Mouse (Mus musculus): ENCODE data around the gene Nos1ap. TPM values are rescaled to one million over a fixed set of nuclear protein-coding genes. Genes with fewer than 3 reads are reported as not detected.

Gene Nos1ap
- polyA plus RNA-seq, 1 experiment from 2014 or later, result 26.0 TPM

DNA sequence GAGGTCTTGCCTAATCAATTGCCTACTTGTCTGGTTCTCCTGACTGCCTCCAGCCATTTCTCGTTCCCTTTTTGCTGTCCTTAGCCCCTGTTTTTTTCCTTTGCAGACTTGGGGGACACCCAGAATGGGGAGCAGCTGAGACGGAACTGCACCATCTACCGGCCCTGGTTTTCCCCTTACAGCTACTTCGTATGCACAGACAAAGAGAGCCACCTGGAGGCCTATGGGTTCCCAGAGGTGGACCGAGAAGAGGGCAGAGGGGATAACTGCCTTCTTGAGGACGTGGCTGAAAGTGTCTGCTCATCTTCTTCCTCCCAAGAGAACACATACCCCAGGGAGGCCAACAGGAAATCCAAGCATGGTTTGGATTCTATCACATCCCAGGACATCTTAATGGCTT, 278.2 kb downstream of the Nos1ap start:
- no peak overlapping the region for H3K4me2 ChIP-seq
- no peak for ATAC-seq (ENCODE audit: insufficient number of reproducible peaks, low FRiP score)

DNA sequence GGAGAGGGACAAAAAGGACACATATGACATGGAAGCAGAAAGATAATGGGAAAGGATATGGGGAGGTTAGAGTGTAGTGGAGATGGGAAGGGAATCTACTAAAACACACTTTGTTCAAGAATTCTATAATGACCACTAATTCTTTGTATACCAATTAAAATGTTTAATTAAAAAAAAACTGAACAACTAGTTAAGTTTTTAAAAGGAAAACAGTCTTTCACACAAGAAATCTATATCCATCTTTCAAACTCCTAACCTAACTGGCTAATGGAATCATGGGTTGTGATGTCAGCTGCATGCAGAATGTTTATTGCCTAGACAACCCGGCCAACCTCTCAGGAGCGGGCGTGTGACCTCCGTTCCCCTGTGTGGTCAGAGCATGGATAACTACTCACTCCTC, 281.2 kb downstream of the Nos1ap start, which contains the start of gene Spata46:
TSS of gene Spata46 (plus strand) at position 301 of the 400 bp plus-strand sequence.
- H3K4me3 ChIP-seq, result no peak within 1 kb of the TSS
- H3K9me3 ChIP-seq (replicated peaks), result no peaks in the 10 kb centered on the region
- no peak within 1 kb of the TSS for H3K27ac ChIP-seq (ENCODE audit: poor library complexity, severe bottlenecking)
- ATAC-seq (ENCODE audit: insufficient number of reproducible peaks, low FRiP score), result no peak
- no peaks in the 10 kb centered on the region for H3K27me3 ChIP-seq (replicated peaks)
- no peaks in the 10 kb centered on the region for H3K4me1 ChIP-seq (replicated peaks)
- H3K9ac ChIP-seq, result no peak within 1 kb of the TSS
- H3K4me2 ChIP-seq, result no peak within 1 kb of the TSS
- 84% methylated on average over 4 of the region's 4 CpGs for WGBS
- H3K36me3 ChIP-seq, result peaks cover 11% of the 10 kb centered on the region; the same call in 1 of the 2 replicates

More for the DNA sequence above, 278.2 kb downstream of the Nos1ap start:
- Histone ChIP-seq H3K27ac (ENCODE audit: poor library complexity, severe bottlenecking) (no peak overlapping the region), H3K9ac (no peak overlapping the region), H3K9me3 (replicated peaks) (no peaks in the 10 kb centered on the region), H3K4me3 (no peak overlapping the region), H3K27me3 (replicated peaks) (no peaks in the 10 kb centered on the region), H3K4me1 (replicated peaks) (no peaks in the 10 kb centered on the region), H3K36me3 (peaks cover 10% of the 10 kb centered on the region; the same call in 1 of the 2 replicates)
- WGBS, result 72% methylated on average over 6 of the region's 6 CpGs

DNA sequence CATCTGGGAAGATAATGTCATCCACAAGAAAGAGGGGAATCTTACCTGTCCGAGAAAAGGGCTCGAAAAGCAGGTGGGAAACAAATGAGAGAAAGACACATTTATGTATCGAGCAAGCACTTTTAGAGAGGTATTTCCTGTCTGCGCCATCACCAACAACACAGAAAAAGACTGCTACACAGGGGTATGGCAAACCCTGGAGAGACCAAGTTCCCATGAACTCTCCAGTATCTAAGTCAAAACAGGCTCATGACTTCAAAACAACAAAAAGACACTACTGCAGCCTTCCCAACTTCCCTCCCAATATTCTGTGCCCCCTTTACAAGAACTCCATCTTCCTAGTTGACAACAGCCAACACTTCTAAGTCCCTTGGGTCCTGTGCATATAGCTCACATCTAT, 283.4 kb downstream of the Nos1ap start, which contains the start of gene Gm7694:
TSS of gene Gm7694 (minus strand) at position 101 of the 400 bp plus-strand sequence.
- Histone ChIP-seq H3K4me1 (replicated peaks) (0 out of 2 replicates have a peak, but pooled peaks cover 4% of the 10 kb centered on the region), H3K9ac (no peak within 1 kb of the TSS), H3K9me3 (replicated peaks) (no peaks in the 10 kb centered on the region), H3K4me2 (no peak within 1 kb of the TSS), H3K4me3 (no peak within 1 kb of the TSS), H3K36me3 (peaks cover 8% of the 10 kb centered on the region), H3K27ac (ENCODE audit: poor library complexity, severe bottlenecking) (no peak within 1 kb of the TSS), H3K27me3 (replicated peaks) (no peaks in the 10 kb centered on the region)
- no peak for ATAC-seq (ENCODE audit: insufficient number of reproducible peaks, low FRiP score)
- WGBS, result 87% methylated on average over 4 of the region's 4 CpGs

DNA sequence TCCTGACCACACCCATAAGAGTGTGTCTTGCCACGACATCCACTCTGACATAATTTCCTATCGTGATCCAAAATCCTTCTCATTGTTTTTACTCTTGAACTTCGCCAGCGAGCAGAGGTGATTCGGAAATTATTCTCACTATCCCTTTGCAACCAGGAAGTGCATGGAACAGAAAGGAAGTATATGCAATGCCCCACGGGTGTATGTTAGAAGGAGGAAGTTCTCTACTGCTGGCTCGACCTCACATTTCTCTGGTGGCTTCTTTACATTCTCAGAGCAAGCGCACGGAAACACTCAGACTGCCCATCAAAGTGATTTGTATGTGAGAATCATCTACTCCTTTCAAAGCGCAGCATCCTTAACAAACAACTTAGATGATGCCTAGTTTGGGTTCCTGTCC, 284.7 kb downstream of the Nos1ap start:
- H3K4me3 ChIP-seq, result no peak overlapping the region
- H3K4me2 ChIP-seq, result no peak overlapping the region
- peaks cover 20% of the 10 kb centered on the region for H3K36me3 ChIP-seq
- no peaks in the 10 kb centered on the region for H3K9me3 ChIP-seq (replicated peaks)
- H3K27me3 ChIP-seq (replicated peaks), result no peaks in the 10 kb centered on the region
- H3K9ac ChIP-seq, result no peak overlapping the region
- no peak overlapping the region for H3K27ac ChIP-seq (ENCODE audit: poor library complexity, severe bottlenecking)
- ATAC-seq (ENCODE audit: insufficient number of reproducible peaks, low FRiP score), result no peak
- 0 out of 2 replicates have a peak, but pooled peaks cover 4% of the 10 kb centered on the region for H3K4me1 ChIP-seq (replicated peaks)
- WGBS, result 89% methylated on average over 10 of the region's 10 CpGs

DNA sequence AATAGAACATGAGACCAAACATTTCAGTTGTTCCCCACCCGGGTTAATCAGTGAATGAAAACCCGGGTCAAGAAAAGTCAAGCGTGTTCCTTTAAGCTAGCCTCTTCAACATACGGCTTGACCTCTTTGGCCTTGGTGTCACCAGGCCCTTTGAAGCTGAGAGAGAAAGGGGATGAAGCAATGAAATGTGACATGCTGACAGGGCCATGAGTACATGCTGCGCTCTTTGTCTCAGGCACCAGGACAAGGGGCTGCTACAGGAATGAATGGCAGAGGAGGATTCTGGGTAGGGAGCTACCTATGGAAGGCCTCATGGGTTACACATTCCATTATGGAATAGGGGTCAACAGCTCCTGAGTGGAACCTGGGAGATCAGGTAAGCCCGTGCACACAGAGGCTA, 286.6 kb downstream of the Nos1ap start:
- WGBS, result 69% methylated on average over 6 of the region's 6 CpGs
- Histone ChIP-seq H3K4me3 (no peak overlapping the region), H3K4me2 (no peak overlapping the region), H3K9ac (no peak overlapping the region), H3K27ac (ENCODE audit: poor library complexity, severe bottlenecking) (no peak overlapping the region), H3K27me3 (replicated peaks) (no peaks in the 10 kb centered on the region), H3K9me3 (replicated peaks) (no peaks in the 10 kb centered on the region), H3K36me3 (peaks cover 33% of the 10 kb centered on the region), H3K4me1 (replicated peaks) (0 out of 2 replicates have a peak, but pooled peaks cover 4% of the 10 kb centered on the region)
- no peak for ATAC-seq (ENCODE audit: insufficient number of reproducible peaks, low FRiP score)

DNA sequence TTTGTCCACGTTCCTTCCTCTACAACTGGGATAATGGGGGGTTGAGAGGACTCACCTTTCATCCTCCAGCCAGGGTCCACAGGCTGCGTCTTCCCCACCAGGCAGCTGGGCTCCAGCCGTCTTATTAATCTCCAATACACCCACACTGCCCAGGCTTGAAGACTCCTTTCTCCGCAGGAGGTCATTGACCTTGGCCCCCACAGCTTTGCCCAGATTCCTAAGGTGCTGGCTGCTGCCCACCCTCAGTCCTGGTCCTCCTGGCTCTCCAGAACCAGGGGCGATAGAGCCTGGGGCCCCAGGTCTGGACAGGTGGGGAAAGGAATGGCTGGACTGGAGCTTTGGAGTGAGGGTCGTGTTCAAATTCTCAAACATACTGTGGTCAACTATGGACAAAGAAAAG, 287.2 kb downstream of the Nos1ap start:
- no peak overlapping the region for H3K4me3 ChIP-seq
- H3K4me1 ChIP-seq (replicated peaks), result 0 out of 2 replicates have a peak, but pooled peaks cover 4% of the 10 kb centered on the region
- no peak overlapping the region for H3K9ac ChIP-seq
- no peak for ATAC-seq (ENCODE audit: insufficient number of reproducible peaks, low FRiP score)
- no peak overlapping the region for H3K4me2 ChIP-seq
- no peaks in the 10 kb centered on the region for H3K27me3 ChIP-seq (replicated peaks)
- no peaks in the 10 kb centered on the region for H3K9me3 ChIP-seq (replicated peaks)
- H3K36me3 ChIP-seq, result peaks cover 33% of the 10 kb centered on the region
- WGBS, result 77% methylated on average over 6 of the region's 6 CpGs
- H3K27ac ChIP-seq (ENCODE audit: poor library complexity, severe bottlenecking), result no peak overlapping the region

DNA sequence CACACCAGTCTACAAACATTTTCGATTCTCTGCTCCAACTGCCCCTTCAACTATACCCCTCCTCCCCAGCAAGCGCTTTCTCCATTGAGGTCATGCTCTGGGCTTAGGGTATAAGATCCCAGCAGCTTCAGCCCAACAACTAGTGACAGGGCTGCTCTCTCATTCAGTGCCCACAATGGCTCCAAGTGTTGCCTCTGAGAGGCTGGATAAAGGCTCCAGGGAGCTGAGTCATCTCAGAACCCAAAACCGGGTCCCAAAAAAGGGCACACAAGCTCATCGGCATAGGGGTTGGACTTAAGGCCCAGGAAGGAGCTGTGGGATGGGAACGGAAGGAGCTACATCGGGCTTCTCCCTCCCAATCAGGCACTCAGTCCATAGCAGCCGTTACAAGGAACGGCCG, 288.0 kb downstream of the Nos1ap start:
- Histone ChIP-seq H3K36me3 (peaks cover 33% of the 10 kb centered on the region), H3K4me3 (no peak overlapping the region), H3K9ac (no peak overlapping the region), H3K4me1 (replicated peaks) (0 out of 2 replicates have a peak, but pooled peaks cover 4% of the 10 kb centered on the region), H3K9me3 (replicated peaks) (no peaks in the 10 kb centered on the region), H3K27me3 (replicated peaks) (no peaks in the 10 kb centered on the region), H3K27ac (ENCODE audit: poor library complexity, severe bottlenecking) (no peak overlapping the region), H3K4me2 (no peak overlapping the region)
- WGBS, result 91% methylated on average over 9 of the region's 9 CpGs
- no peak for ATAC-seq (ENCODE audit: insufficient number of reproducible peaks, low FRiP score)

DNA sequence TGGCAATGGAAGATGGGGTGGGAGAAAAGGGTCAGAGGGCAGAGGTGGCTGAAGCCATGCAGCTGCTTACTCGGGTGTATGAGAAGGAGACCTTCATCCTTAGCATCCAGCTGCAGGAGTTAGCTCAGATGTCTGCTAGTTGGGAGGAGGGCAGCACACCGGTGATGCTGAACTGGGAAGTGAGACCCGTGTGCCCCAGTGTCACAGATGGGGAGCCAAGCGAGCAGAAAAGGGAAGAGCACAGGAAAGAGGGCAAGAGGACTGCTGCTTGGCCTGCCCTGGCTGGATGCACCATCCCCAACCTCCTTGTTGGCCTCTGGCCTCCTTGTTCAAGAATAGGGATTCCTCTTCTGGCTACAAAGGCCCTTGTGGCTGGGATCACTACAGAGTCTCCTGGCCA, 290.2 kb downstream of the Nos1ap start:
- no peaks in the 10 kb centered on the region for H3K9me3 ChIP-seq (replicated peaks)
- no peak overlapping the region for H3K9ac ChIP-seq
- H3K4me2 ChIP-seq, result no peak overlapping the region
- peaks cover 19% of the 10 kb centered on the region for H3K4me1 ChIP-seq (replicated peaks)
- no peaks in the 10 kb centered on the region for H3K27me3 ChIP-seq (replicated peaks)
- WGBS, result 71% methylated on average over 4 of the region's 4 CpGs
- H3K4me3 ChIP-seq, result no peak overlapping the region
- H3K27ac ChIP-seq (ENCODE audit: poor library complexity, severe bottlenecking), result no peak overlapping the region
- ATAC-seq (ENCODE audit: insufficient number of reproducible peaks, low FRiP score), result no peak
- peaks cover 27% of the 10 kb centered on the region for H3K36me3 ChIP-seq

DNA sequence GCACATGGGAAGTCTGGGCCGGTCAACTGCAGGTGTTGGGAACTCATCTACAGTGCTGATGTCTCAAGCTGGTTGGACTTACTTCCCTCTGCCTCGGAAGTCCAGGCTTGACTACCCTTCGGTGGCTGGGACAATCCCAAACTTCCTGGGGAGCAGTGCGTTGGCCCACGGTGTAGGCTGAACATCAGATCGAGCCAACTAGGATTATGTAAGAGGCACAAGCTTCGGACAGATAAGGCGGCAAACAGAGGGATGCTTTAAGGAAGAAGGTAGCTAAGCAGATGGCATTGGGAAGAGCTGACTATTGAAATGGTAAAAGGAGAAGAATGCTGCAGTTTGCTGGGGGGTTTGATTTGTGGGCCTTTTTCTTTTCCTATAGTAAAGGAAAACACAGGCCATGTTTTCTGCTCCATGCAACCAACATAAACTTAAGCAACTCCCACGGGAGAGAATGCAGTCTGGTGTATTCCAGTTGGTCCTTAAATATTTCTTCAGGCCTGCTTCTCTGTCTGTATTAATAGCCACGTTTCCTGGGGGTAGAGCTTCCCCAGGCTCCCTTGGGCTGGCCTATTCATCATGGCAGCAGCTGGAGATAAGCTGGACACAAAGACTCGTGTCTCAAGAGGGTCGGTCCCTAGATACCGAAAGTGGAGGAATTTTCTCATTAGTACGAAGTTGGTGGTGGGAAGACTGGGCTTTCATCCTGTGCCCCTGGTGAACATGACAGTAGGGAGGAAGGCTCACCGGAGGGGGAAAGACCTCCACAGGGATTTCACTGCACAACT, 294.7 kb downstream of the Nos1ap start:
- 55% methylated on average over 15 of the region's 15 CpGs for WGBS
- Histone ChIP-seq H3K4me3 (no peak overlapping the region), H3K4me2 (no peak overlapping the region), H3K27me3 (replicated peaks) (no peaks in the 10 kb centered on the region), H3K9me3 (replicated peaks) (no peaks in the 10 kb centered on the region), H3K4me1 (replicated peaks) (peaks cover 20% of the 10 kb centered on the region), H3K27ac (ENCODE audit: poor library complexity, severe bottlenecking) (no peak overlapping the region), H3K9ac (no peak overlapping the region), H3K36me3 (0 out of 2 replicates have a peak, but pooled peaks cover 13% of the 10 kb centered on the region)
- ATAC-seq (ENCODE audit: insufficient number of reproducible peaks, low FRiP score), result no peak

DNA sequence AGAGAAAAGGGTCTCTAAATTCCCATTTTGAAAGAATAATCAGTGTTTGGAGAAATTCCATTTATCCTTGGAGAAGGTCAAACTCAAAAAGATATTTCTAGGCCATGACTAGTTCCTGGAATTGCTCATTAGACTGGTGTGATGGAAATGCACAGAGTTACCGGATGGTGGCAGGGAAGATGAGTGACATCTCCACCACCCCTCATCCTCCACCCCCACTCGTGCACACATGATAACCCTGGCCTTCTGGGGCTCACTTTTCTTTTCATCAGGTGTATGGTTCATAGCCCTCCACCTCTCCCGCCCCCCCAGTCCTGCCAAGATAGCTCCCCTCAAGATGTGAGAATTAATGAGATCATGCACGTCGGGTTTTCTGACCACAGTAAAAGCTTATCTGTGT, 296.4 kb downstream of the Nos1ap start:
- 55% methylated on average over 5 of the region's 5 CpGs for WGBS
- no peak for ATAC-seq (ENCODE audit: insufficient number of reproducible peaks, low FRiP score)
- Histone ChIP-seq H3K27me3 (replicated peaks) (no peaks in the 10 kb centered on the region), H3K4me3 (no peak overlapping the region), H3K4me2 (no peak overlapping the region), H3K36me3 (no peaks in the 10 kb centered on the region), H3K27ac (ENCODE audit: poor library complexity, severe bottlenecking) (no peak overlapping the region), H3K9me3 (replicated peaks) (no peaks in the 10 kb centered on the region), H3K9ac (no peak overlapping the region), H3K4me1 (replicated peaks) (peaks cover 20% of the 10 kb centered on the region)

DNA sequence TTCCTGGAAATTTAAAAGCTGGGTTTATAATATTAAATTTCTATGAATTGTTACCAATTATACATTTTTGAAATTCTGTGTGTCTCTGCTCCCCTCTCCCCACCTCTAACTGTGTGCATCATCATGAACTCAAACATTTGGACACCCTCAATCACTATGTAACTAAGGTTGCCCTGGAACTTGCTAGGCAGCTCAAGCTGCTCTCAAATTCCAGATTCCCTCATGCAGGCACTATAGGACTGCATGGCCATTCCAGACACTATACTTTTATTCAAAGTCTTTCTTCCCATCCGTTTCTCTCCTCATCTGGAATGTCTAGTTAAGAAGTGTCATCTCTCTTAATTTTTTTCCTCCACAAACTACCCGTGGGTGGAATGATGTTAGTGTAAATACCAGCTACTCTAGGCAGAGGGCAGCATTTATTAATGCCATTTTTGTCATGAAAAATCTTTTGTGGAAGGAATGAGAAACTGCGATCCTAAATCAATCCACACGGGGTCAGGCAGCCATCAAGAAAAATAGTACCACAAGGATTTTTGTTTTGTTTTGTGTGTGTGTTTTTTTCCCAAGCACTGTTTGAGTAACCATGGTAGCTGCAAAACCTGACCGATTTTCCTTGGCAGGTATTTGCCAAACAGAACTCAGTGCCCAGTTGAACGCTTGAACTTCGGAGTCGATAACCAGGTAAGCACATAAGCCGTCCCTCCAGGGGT, 297.3 kb downstream of the Nos1ap start:
- H3K36me3 ChIP-seq, result no peaks in the 10 kb centered on the region
- no peaks in the 10 kb centered on the region for H3K9me3 ChIP-seq (replicated peaks)
- 45% methylated on average over 9 of the region's 9 CpGs for WGBS
- no peak overlapping the region for H3K9ac ChIP-seq
- H3K4me2 ChIP-seq, result no peak overlapping the region
- ATAC-seq (ENCODE audit: insufficient number of reproducible peaks, low FRiP score), result no peak
- H3K4me1 ChIP-seq (replicated peaks), result peaks cover 20% of the 10 kb centered on the region
- H3K27me3 ChIP-seq (replicated peaks), result no peaks in the 10 kb centered on the region
- H3K4me3 ChIP-seq, result no peak overlapping the region
- no peak overlapping the region for H3K27ac ChIP-seq (ENCODE audit: poor library complexity, severe bottlenecking)

All from heart, embryonic 12.5 days (tissue).